Mouse (Mus musculus): ENCODE results near the gene Adh6a.

GRCm38 (mm10) chr3:138300130-138300529 is 13.0 kb upstream of the Adh6a start:
- no peak for TF ChIP-seq POLR2A (IDR thresholded peaks at IDR 0.05; ENCODE audit: borderline replicate concordance, extremely low read depth, low read depth, low read length)
- no peak for TF ChIP-seq CTCF (IDR thresholded peaks at IDR 0.05; ENCODE audit: insufficient read depth, low read length)
